Mouse (Mus musculus) embryonic facial prominence, embryonic 12.5 days (tissue): ENCODE measurements around the gene Soat1. TPM values are rescaled to one million over a fixed set of nuclear protein-coding genes. Genes with fewer than 3 reads are reported as not detected.
"Not testable (repeated sequence)": the region's sequence is repeated elsewhere in the genome, so short reads cannot be mapped to it uniquely, and the experiment has no call there.

Experiments used
- ATAC-seq: fragments of 200-750 bp; cut with Nextera tagmentation; 2 replicates; pipeline ENCODE4 v1.8.0; 2017; ENCODE audit not compliant: insufficient number of reproducible peaks, insufficient read depth, low FRiP score, low TSS enrichment
- H3K27ac ChIP-seq: fragments of 300-500 bp; sonication (generic); 2 replicates; pipeline ENCODE4 v1.5.1; 2016; ENCODE audit warnings: mild to moderate bottlenecking
- H3K27me3 ChIP-seq: fragments of 300-500 bp; sonication (generic); 2 replicates; pipeline ENCODE4 v1.6.1; 2016; ENCODE audit warnings: mild to moderate bottlenecking, moderate library complexity
- H3K36me3 ChIP-seq: fragments of 300-500 bp; sonication (generic); 2 replicates; pipeline ENCODE4 v1.6.1; 2016; ENCODE audit warnings: mild to moderate bottlenecking
- H3K4me1 ChIP-seq: fragments of 300-500 bp; sonication (generic); 2 replicates; pipeline ENCODE4 v1.6.1; 2016
- H3K4me2 ChIP-seq: fragments of 300-500 bp; sonication (generic); replicated peaks from 2 replicates; pipeline ENCODE4 v1.6.1; 2016; ENCODE audit warnings: mild to moderate bottlenecking, moderate library complexity
- H3K4me3 ChIP-seq: fragments of 300-500 bp; sonication (generic); 2 replicates; pipeline ENCODE4 v1.5.1; 2016; ENCODE audit warnings: mild to moderate bottlenecking
- H3K9ac ChIP-seq: fragments of 300-500 bp; sonication (generic); 2 replicates; pipeline ENCODE4 v1.6.1; 2016; ENCODE audit warnings: mild to moderate bottlenecking, moderate library complexity
- H3K9me3 ChIP-seq: fragments of 300-500 bp; sonication (generic); 2 replicates; pipeline ENCODE4 v1.6.1; 2016; ENCODE audit warnings: mild to moderate bottlenecking, moderate library complexity
- WGBS: fragments of 180-500 bp; shearing (Covaris S2); methylation state at CpG from one replicate; pipeline ENCODE4 v1.1.7; 2016; 5-methylcytosine and 5-hydroxymethylcytosine counted together
- polyA plus RNA-seq: library from polyadenylated mRNA; unstranded; fragments of >200 nt; fragmentation: Nextera tagmentation; extraction: Ambion mirVana; gene quantifications from 2 replicates; pipeline ENCODE4 v1.2.1, GENCODE M21; 2016

Soat1 gene
- polyA plus RNA-seq, 1 experiment from 2014 or later = 30.7 TPM

DNA sequence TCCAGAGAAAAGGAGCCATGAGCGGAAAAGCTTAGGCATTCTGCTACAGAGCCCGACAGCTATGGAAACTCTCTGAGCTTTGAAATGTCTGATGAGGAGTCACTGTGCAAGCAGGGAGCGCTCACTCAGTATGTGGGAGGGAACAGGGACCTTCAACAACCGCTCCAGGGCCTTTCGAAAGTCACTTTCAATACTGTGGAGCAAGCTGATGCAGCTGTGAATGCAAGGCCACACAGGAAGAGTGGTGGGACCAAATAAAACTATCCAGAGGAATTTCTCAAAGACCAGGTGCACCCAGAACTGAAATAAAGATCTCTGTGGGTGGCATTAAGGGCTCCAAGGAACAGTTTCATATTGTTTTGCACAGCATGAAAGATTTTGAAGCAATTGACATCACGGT, 51.3 kb downstream of the Soat1 start:
- no peak for ATAC-seq
- Histone ChIP-seq H3K27ac (no peak overlapping the region), H3K4me3 (no peak overlapping the region), H3K27me3 (no peaks in the 10 kb centered on the region), H3K4me1 (no peaks in the 10 kb centered on the region; the same call in 1 of the 2 replicates), H3K9ac (no peak overlapping the region), H3K9me3 (no peaks in the 10 kb centered on the region), H3K36me3 (no peaks in the 10 kb centered on the region), H3K4me2 (no peak overlapping the region)
- WGBS = 71% methylated on average over 6 of the region's 6 CpGs

GRCm38 (mm10) chr1:156420671-156421297, 53.3 kb downstream of the Soat1 start, which contains the start of gene Axdnd1:
Axdnd1 (minus strand) TSS chr1:156421159.
- under 1% methylated on average over 44 of the region's 44 CpGs for WGBS
- Histone ChIP-seq H3K4me1 (no peaks in the 10 kb centered on the region; the same call in 1 of the 2 replicates), H3K27me3 (no peaks in the 10 kb centered on the region), H3K4me2 (peak within 1 kb of the TSS; percentile 64), H3K9ac (peak within 1 kb of the TSS; percentile 57), H3K4me3 (peak within 1 kb of the TSS; percentile 70), H3K36me3 (no peaks in the 10 kb centered on the region), H3K9me3 (no peaks in the 10 kb centered on the region), H3K27ac (peak within 1 kb of the TSS; percentile 82)
- ATAC-seq = peak; percentile 93

- Histone ChIP-seq H3K4me3 (no peak overlapping the region), H3K4me2 (no peak overlapping the region), H3K9ac (no peak overlapping the region), H3K9me3 (no peaks in the 10 kb centered on the region), H3K27me3 (no peaks in the 10 kb centered on the region), H3K36me3 (no peaks in the 10 kb centered on the region), H3K27ac (no peak overlapping the region), H3K4me1 (no peaks in the 10 kb centered on the region; the same call in 1 of the 2 replicates)
- no peak for ATAC-seq
- 61% methylated on average over 4 of the region's 4 CpGs for WGBS
Measured at GRCm38 (mm10) chr1:156418170-156418569, 56.0 kb downstream of the Soat1 start.

DNA sequence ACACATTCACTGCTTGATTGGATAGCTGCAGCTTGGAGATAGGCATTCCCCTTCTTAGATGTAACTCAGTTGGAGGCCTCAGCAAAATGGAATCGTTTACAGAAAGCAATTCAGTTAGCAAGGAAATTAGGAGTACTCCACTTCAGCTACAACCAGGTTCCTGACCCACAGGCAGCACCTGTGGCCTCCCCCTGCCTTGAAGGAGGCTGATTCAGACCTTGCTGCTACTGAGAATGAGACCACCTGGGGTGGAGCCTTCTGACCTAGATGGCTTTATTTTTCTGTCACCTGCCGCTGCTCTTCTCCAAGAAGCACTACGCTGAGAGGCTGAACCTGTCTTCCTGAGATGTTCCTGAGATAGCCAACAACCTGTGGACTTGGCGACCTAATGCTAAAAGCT, 65.6 kb downstream of the Soat1 start:
- H3K4me3 ChIP-seq = no peak overlapping the region

GRCm38 (mm10) chr1:156408004-156408403, 66.1 kb downstream of the Soat1 start:
- WGBS = 59% methylated on average over 3 of the region's 3 CpGs

More for the DNA sequence above, 65.6 kb downstream of the Soat1 start:
- 73% methylated on average over 4 of the region's 4 CpGs for WGBS
- Histone ChIP-seq H3K9ac (no peak overlapping the region), H3K9me3 (no peaks in the 10 kb centered on the region), H3K36me3 (no peaks in the 10 kb centered on the region), H3K27ac (no peak overlapping the region), H3K4me1 (no peaks in the 10 kb centered on the region), H3K4me2 (no peak overlapping the region), H3K27me3 (no peaks in the 10 kb centered on the region)
- ATAC-seq = no peak

GRCm38 (mm10) chr1:156403251-156403650, 70.9 kb downstream of the Soat1 start:
- Histone ChIP-seq H3K36me3 (no peaks in the 10 kb centered on the region), H3K9ac (no peak overlapping the region), H3K27me3 (no peaks in the 10 kb centered on the region), H3K4me2 (no peak overlapping the region), H3K4me3 (no peak overlapping the region), H3K9me3 (no peaks in the 10 kb centered on the region), H3K27ac (no peak overlapping the region), H3K4me1 (no peaks in the 10 kb centered on the region)
- 38% methylated on average over 10 of the region's 10 CpGs for WGBS
- no peak for ATAC-seq

More at GRCm38 (mm10) chr1:156408004-156408403, 66.1 kb downstream of the Soat1 start:
- no peaks in the 10 kb centered on the region for H3K9me3 ChIP-seq
- no peak overlapping the region for H3K4me3 ChIP-seq
- H3K4me1 ChIP-seq = no peaks in the 10 kb centered on the region
- ATAC-seq = no peak
- H3K27ac ChIP-seq = no peak overlapping the region
- H3K9ac ChIP-seq = no peak overlapping the region
- no peak overlapping the region for H3K4me2 ChIP-seq
- no peaks in the 10 kb centered on the region for H3K36me3 ChIP-seq
- no peaks in the 10 kb centered on the region for H3K27me3 ChIP-seq

- H3K9me3 ChIP-seq = no peaks in the 10 kb centered on the region
- ATAC-seq = no peak
- H3K4me2 ChIP-seq = no peak overlapping the region
- no peak overlapping the region for H3K4me3 ChIP-seq
- H3K4me1 ChIP-seq = no peaks in the 10 kb centered on the region
- H3K36me3 ChIP-seq = no peaks in the 10 kb centered on the region
- no peak overlapping the region for H3K27ac ChIP-seq
- H3K27me3 ChIP-seq = no peaks in the 10 kb centered on the region
- no peak overlapping the region for H3K9ac ChIP-seq
- WGBS = 26% methylated on average over 2 of the region's 2 CpGs
Measured at GRCm38 (mm10) chr1:156402491-156402890, 71.6 kb downstream of the Soat1 start.

DNA sequence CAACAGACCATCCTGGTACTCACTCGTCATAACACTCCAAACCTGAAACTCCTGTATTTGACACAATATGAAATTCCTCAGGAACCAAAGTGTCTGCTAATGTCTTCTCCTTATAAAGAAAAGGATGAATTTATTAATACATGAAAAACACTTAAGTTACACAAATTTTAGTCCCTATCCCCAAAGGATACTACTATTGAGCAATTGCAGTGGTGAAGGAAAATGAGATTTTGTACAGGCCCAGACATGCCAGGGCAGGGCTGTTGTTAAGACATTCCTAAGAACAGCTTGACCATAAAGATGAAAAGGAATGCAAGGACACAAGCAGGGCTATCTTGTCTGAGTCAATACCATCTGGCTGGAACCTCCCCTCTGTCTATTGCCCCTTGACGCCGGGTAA, 74.0 kb downstream of the Soat1 start:
- not testable (repeated sequence) for H3K4me3 ChIP-seq, H3K9ac ChIP-seq, H3K36me3 ChIP-seq, H3K4me1 ChIP-seq, H3K4me2 ChIP-seq, H3K27ac ChIP-seq, H3K27me3 ChIP-seq, H3K9me3 ChIP-seq, ATAC-seq
- 77% methylated on average over 3 of the region's 3 CpGs for WGBS

GRCm38 (mm10) chr1:156393148-156393547, 81.0 kb downstream of the Soat1 start:
- no peaks in the 10 kb centered on the region for H3K4me1 ChIP-seq
- no peak overlapping the region for H3K27ac ChIP-seq
- no peak overlapping the region for H3K9ac ChIP-seq
- H3K9me3 ChIP-seq = no peaks in the 10 kb centered on the region
- H3K4me3 ChIP-seq = no peak overlapping the region
- ATAC-seq = no peak
- H3K27me3 ChIP-seq = no peaks in the 10 kb centered on the region
- 86% methylated on average over 4 of the region's 4 CpGs for WGBS
- no peaks in the 10 kb centered on the region for H3K36me3 ChIP-seq
- no peak overlapping the region for H3K4me2 ChIP-seq

DNA sequence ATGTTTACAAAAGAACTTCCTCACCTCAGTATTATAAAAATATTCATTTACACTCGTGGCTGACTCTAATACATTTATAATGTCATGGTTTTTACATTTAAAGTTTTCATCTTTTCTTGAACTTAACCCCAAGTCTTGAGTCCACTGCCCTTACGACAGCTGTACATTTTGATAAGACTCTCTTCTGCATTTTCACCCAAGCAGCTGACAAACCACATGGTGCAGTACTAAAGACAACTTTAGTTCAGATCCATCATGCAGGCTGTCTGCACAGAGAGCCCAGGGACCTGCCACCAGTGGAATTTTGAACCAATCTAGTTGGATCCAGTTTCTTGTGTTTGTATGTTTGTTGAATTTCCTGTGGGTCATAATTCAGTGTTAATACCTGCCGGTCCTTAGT, 87.3 kb downstream of the Soat1 start:
- Histone ChIP-seq H3K4me2 (no peak overlapping the region), H3K4me1 (no peaks in the 10 kb centered on the region), H3K27me3 (no peaks in the 10 kb centered on the region), H3K9ac (no peak overlapping the region), H3K4me3 (no peak overlapping the region), H3K36me3 (no peaks in the 10 kb centered on the region), H3K9me3 (no peaks in the 10 kb centered on the region), H3K27ac (no peak overlapping the region)
- 80% methylated on average over 3 of the region's 3 CpGs for WGBS
- no peak for ATAC-seq

DNA sequence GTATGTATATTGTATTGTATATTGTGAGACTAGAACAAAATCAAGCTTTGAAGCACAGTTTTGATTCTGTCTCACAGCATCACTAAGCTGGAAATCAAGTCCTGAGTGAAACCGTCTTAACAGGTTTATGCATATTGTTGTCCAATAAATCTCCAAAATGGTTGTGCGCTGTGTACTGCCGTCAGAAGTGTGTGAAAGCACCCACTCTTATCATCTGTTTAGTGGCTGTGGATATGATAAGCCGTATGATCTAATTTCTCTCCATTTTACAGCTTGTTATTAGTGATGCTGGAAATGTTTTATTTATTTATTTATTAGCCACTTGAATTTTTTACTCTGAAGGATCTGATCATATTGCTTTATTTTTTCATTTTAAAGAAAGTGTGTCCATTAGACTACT, 87.9 kb downstream of the Soat1 start:
- Histone ChIP-seq H3K27ac (no peak overlapping the region), H3K4me3 (no peak overlapping the region), H3K4me1 (no peaks in the 10 kb centered on the region), H3K4me2 (no peak overlapping the region), H3K9ac (no peak overlapping the region), H3K36me3 (no peaks in the 10 kb centered on the region), H3K9me3 (no peaks in the 10 kb centered on the region), H3K27me3 (no peaks in the 10 kb centered on the region)
- no peak for ATAC-seq
- 89% methylated on average over 4 of the region's 4 CpGs for WGBS

DNA sequence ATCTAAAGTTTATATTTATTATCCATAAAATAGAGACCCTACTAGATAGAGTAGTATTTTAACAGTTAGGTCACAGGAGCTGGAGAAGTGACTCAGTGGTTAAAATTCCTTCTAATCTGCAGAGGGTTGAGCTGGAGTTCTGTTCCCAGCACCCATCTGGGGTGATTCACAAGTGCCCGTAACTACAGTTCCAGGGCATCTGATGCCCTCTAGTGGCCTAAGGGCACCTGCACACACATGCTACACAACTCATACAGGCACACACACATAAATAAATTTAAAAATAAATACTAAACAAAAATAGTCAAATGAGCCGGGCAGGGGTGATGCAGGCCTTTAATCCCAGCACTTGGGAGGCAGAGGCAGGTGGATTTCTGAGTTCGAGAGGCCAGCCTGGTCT, 92.9 kb downstream of the Soat1 start:
- 93% methylated on average over 3 of the region's 3 CpGs for WGBS
- Histone ChIP-seq H3K27ac (no peak overlapping the region), H3K36me3 (no peaks in the 10 kb centered on the region), H3K9ac (no peak overlapping the region), H3K27me3 (no peaks in the 10 kb centered on the region), H3K4me3 (no peak overlapping the region), H3K4me2 (no peak overlapping the region), H3K4me1 (no peaks in the 10 kb centered on the region), H3K9me3 (no peaks in the 10 kb centered on the region)
- ATAC-seq = no peak
